Mouse (Mus musculus) myocyte (in vitro differentiated cells): ENCODE results near the gene Ppox. TPM values are rescaled to one million over a fixed set of nuclear protein-coding genes. Genes with fewer than 3 reads are reported as not detected.

Experiments
- H3K27me3 ChIP-seq: one replicate; pipeline ENCODE4 v1.6.1; 2011; ENCODE audit not compliant: control insufficient read depth, insufficient read depth, insufficient read length
- H3K36me3 ChIP-seq: one replicate; pipeline ENCODE4 v1.6.1; 2011; ENCODE audit not compliant: control insufficient read depth, insufficient read depth
- H3K4me2 ChIP-seq: one replicate; pipeline ENCODE4 v1.6.1; 2011; ENCODE audit warnings: low read depth, control low read depth
- H3K4me3 ChIP-seq: one replicate; pipeline ENCODE4 v1.5.1; 2011; ENCODE audit warnings: mild to moderate bottlenecking, control low read depth, moderate library complexity
- H3K79me2 ChIP-seq: one replicate; pipeline ENCODE4 v1.6.1; 2011; ENCODE audit not compliant: control insufficient read depth, insufficient read depth
- H3ac ChIP-seq: one replicate; pipeline ENCODE4 v1.6.1; 2011; ENCODE audit not compliant: control insufficient read depth, insufficient read length
- CEBPB ChIP-seq: IDR thresholded peaks from 2 replicates; pipeline ENCODE4 v1.6.1; 2011; ENCODE audit warnings: mild to moderate bottlenecking, moderate library complexity; ENCODE audit not compliant: poor library complexity, insufficient read depth, severe bottlenecking
- E2F4 ChIP-seq: IDR thresholded peaks from one replicate; pipeline ENCODE4 v1.6.1; 2011; ENCODE audit warnings: mild to moderate bottlenecking, control low read depth, moderate library complexity; ENCODE audit not compliant: insufficient read depth
- MAX ChIP-seq: IDR thresholded peaks from one replicate; pipeline ENCODE4 v1.6.1; 2011; ENCODE audit warnings: low read depth, mild to moderate bottlenecking, control low read depth
- MYOD1 ChIP-seq, 3 experiments: IDR thresholded peaks; one replicate each; pipeline ENCODE4 v1.6.1; 2011; ENCODE audit warnings: control low read depth in 2 of 3, low read depth in 2 of 3, mild to moderate bottlenecking in 2 of 3, moderate library complexity in 1 of 3; ENCODE audit not compliant: insufficient read length in 2 of 3, control insufficient read depth in 1 of 3
- MYOG ChIP-seq, 3 experiments: IDR thresholded peaks; one replicate each; pipeline ENCODE4 v1.6.1; 2011; ENCODE audit warnings: control low read depth in 2 of 3, low read depth in 2 of 3, mild to moderate bottlenecking in 2 of 3; ENCODE audit not compliant: insufficient read length in 2 of 3, control insufficient read depth in 1 of 3, insufficient read depth in 1 of 3
- POLR2A ChIP-seq: IDR thresholded peaks from one replicate; pipeline ENCODE4 v1.6.1; 2011; ENCODE audit warnings: low read depth, mild to moderate bottlenecking, control low read depth, moderate library complexity; ENCODE audit not compliant: insufficient read length
- POLR2AphosphoS2 ChIP-seq: IDR thresholded peaks from one replicate; pipeline ENCODE4 v1.6.1; 2011; ENCODE audit warnings: low read depth, control low read depth; ENCODE audit not compliant: insufficient read length
- REST ChIP-seq: IDR thresholded peaks from one replicate; pipeline ENCODE4 v1.6.1; 2011; ENCODE audit warnings: mild to moderate bottlenecking, control low read depth, moderate library complexity; ENCODE audit not compliant: insufficient read depth, insufficient read length
- SRF ChIP-seq: IDR thresholded peaks from one replicate; pipeline ENCODE4 v1.6.1; 2011; ENCODE audit warnings: low read depth; ENCODE audit not compliant: control insufficient read depth, insufficient read length
- TCF12 ChIP-seq: IDR thresholded peaks from one replicate; pipeline ENCODE4 v1.6.1; 2011; ENCODE audit warnings: mild to moderate bottlenecking, control low read depth; ENCODE audit not compliant: poor library complexity, insufficient read depth, severe bottlenecking
- TCF3 ChIP-seq: IDR thresholded peaks from one replicate; pipeline ENCODE4 v1.6.1; 2011; ENCODE audit warnings: low read depth, control low read depth; ENCODE audit not compliant: insufficient read length
- USF1 ChIP-seq: IDR thresholded peaks from one replicate; pipeline ENCODE4 v1.6.1; 2011; ENCODE audit warnings: low read depth, mild to moderate bottlenecking, control low read depth, moderate library complexity
- polyA plus RNA-seq: library from polyadenylated mRNA; unstranded; fragments of >200 nt; fragmentation: generic; extraction: Trizol; gene quantifications from one replicate; pipeline ENCODE4 v1.2.1, GENCODE M21; 2012; ENCODE audit warnings: missing spikeins

The Ppox gene
- polyA plus RNA-seq, 1 experiment, result 11.7 TPM

GRCm38 (mm10) chr1:171232348-171232747, 48.6 kb downstream of the Ppox start:
- peak overlapping the region; percentile 30 for H3K4me2 ChIP-seq
- no peaks in the 10 kb centered on the region for H3K79me2 ChIP-seq
- H3K4me3 ChIP-seq, result no peak overlapping the region
- TF ChIP-seq USF1 (no peak), REST (no peak), POLR2AphosphoS2 (no peak), TCF12 (no peak), MYOD1 (IDR thresholded peaks at IDR 0.05; ENCODE audit: control insufficient read depth in 1 of 3, insufficient read length in 2 of 3, low read depth in 2 of 3) (no peak), POLR2A (no peak), MYOG (IDR thresholded peaks at IDR 0.05; ENCODE audit: control insufficient read depth in 1 of 3, insufficient read depth in 1 of 3, insufficient read length in 2 of 3, low read depth in 2 of 3) (no peak), CEBPB (no peak), MAX (no peak)
- no peaks in the 10 kb centered on the region for H3K27me3 ChIP-seq
- peaks cover 36% of the 10 kb centered on the region for H3K36me3 ChIP-seq
- no peak overlapping the region for H3ac ChIP-seq

GRCm38 (mm10) chr1:171231844-171232243, 49.1 kb downstream of the Ppox start:
- Histone ChIP-seq H3K27me3 (no peaks in the 10 kb centered on the region), H3K79me2 (no peaks in the 10 kb centered on the region), H3K4me2 (peak overlapping the region; percentile 30), H3ac (no peak overlapping the region), H3K4me3 (no peak overlapping the region), H3K36me3 (peaks cover 30% of the 10 kb centered on the region)
- TF ChIP-seq USF1 (no peak), E2F4 (no peak), REST (no peak), MYOD1 (IDR thresholded peaks at IDR 0.05; ENCODE audit: control insufficient read depth in 1 of 3, insufficient read length in 2 of 3, low read depth in 2 of 3) (no peak), MAX (no peak), POLR2AphosphoS2 (no peak), CEBPB (no peak), MYOG (IDR thresholded peaks at IDR 0.05; ENCODE audit: control insufficient read depth in 1 of 3, insufficient read depth in 1 of 3, insufficient read length in 2 of 3, low read depth in 2 of 3) (no peak), SRF (no peak), TCF12 (no peak), POLR2A (no peak), TCF3 (no peak)

GRCm38 (mm10) chr1:171230215-171230614, 50.8 kb downstream of the Ppox start:
- no peak overlapping the region for H3K4me2 ChIP-seq
- no peaks in the 10 kb centered on the region for H3K79me2 ChIP-seq
- no peaks in the 10 kb centered on the region for H3K27me3 ChIP-seq
- TF ChIP-seq MYOG (IDR thresholded peaks at IDR 0.05; ENCODE audit: control insufficient read depth in 1 of 3, insufficient read depth in 1 of 3, insufficient read length in 2 of 3, low read depth in 2 of 3) (no peak), MYOD1 (IDR thresholded peaks at IDR 0.05; ENCODE audit: control insufficient read depth in 1 of 3, insufficient read length in 2 of 3, low read depth in 2 of 3) (no peak), TCF12 (no peak), REST (no peak), TCF3 (no peak), CEBPB (no peak), POLR2AphosphoS2 (no peak), E2F4 (no peak), POLR2A (no peak), SRF (no peak), MAX (no peak), USF1 (no peak)
- no peak overlapping the region for H3K4me3 ChIP-seq
- H3ac ChIP-seq, result no peak overlapping the region
- H3K36me3 ChIP-seq, result peaks cover 20% of the 10 kb centered on the region

GRCm38 (mm10) chr1:171229750-171230149, 51.2 kb downstream of the Ppox start:
- H3K79me2 ChIP-seq, result no peaks in the 10 kb centered on the region
- H3K36me3 ChIP-seq, result peaks cover 17% of the 10 kb centered on the region
- TF ChIP-seq CEBPB, result no peak
- no peak for TF ChIP-seq TCF3
- no peak for TF ChIP-seq TCF12
- TF ChIP-seq MYOG (IDR thresholded peaks at IDR 0.05; ENCODE audit: control insufficient read depth in 1 of 3, insufficient read depth in 1 of 3, insufficient read length in 2 of 3, low read depth in 2 of 3), result no peak
- no peak for TF ChIP-seq POLR2AphosphoS2
- TF ChIP-seq USF1, result no peak
- TF ChIP-seq POLR2A, result no peak
- TF ChIP-seq MYOD1 (IDR thresholded peaks at IDR 0.05; ENCODE audit: control insufficient read depth in 1 of 3, insufficient read length in 2 of 3, low read depth in 2 of 3), result no peak
- no peak for TF ChIP-seq SRF
- TF ChIP-seq E2F4, result no peak
- no peak for TF ChIP-seq REST
- no peak for TF ChIP-seq MAX
- H3K4me2 ChIP-seq, result no peak overlapping the region
- no peak overlapping the region for H3K4me3 ChIP-seq
- no peaks in the 10 kb centered on the region for H3K27me3 ChIP-seq
- no peak overlapping the region for H3ac ChIP-seq
